ENCODE assay signal across 19 mouse cellular contexts in genomic region chr16:94517606-94518005, GRCm38 (mm10). TPM values are rescaled to one million over a fixed set of nuclear protein-coding genes. Genes with fewer than 3 reads are reported as not detected.
DNase-seq lines count a peak whose midpoint lies in the region; ATAC-seq and TF ChIP-seq lines count a peak whose summit lies in the region.
"Had no signal": no experiment of that assay in that cellular context is flagged by ENCODE, and none has a peak within 500 bp of the region (broad histone marks: within the 10 kb centered on the region; RNA-seq: fewer than 3 reads in every experiment).

No protein-coding gene starts in this region.

- H3K27me3 ChIP-seq in liver, embryonic 11.5 days (replicated peaks; ENCODE audit: control insufficient read depth, insufficient read depth, low read length): no peaks in the 10 kb centered on the region
- H3K27me3 ChIP-seq: forebrain, embryonic 13.5 days; heart, embryonic 13.5 days; hindbrain, embryonic 12.5 days; hindbrain, embryonic 15.5 days had no signal

- no peaks in the 10 kb centered on the region for H3K9me3 ChIP-seq in liver, embryonic 11.5 days (ENCODE audit: control insufficient read depth, low read length)
- H3K9me3 ChIP-seq: forebrain, embryonic 10.5 days; forebrain, embryonic 13.5 days; heart, embryonic 13.5 days; hindbrain, embryonic 12.5 days; hindbrain, embryonic 15.5 days had no signal

- H3K4me3 ChIP-seq in gastrocnemius, adult 2 months: no peak overlapping the region
- H3K4me3 ChIP-seq in liver, embryonic 11.5 days (ENCODE audit: low read depth, low read length): no peak overlapping the region
- H3K4me3 ChIP-seq: forebrain, embryonic 10.5 days; forebrain, embryonic 13.5 days; heart, embryonic 13.5 days; hindbrain, embryonic 12.5 days; hindbrain, embryonic 15.5 days had no signal

- peaks cover 3% of the 10 kb centered on the region for H3K36me3 ChIP-seq in liver, embryonic 11.5 days (ENCODE audit: control insufficient read depth, insufficient read depth, low read length)
- H3K36me3 ChIP-seq: hindbrain, embryonic 15.5 days had no signal

- no peak overlapping the region for H3K9ac ChIP-seq in liver, embryonic 11.5 days (ENCODE audit: low read depth, low read length)
- H3K9ac ChIP-seq: forebrain, embryonic 13.5 days; heart, embryonic 13.5 days; hindbrain, embryonic 12.5 days; hindbrain, embryonic 15.5 days had no signal

- H3K27ac ChIP-seq in gastrocnemius, adult 2 months: 0 out of 2 replicates have a peak overlapping the region, but pooled peaks have one; percentile 25
- no peak overlapping the region for H3K27ac ChIP-seq in liver, embryonic 11.5 days (ENCODE audit: low read depth, low read length)
- H3K27ac ChIP-seq: forebrain, embryonic 10.5 days; forebrain, embryonic 13.5 days; hindbrain, embryonic 12.5 days; hindbrain, embryonic 15.5 days had no signal

- DNase-seq in gastrocnemius, adult 2 months: no peak
- no peak for DNase-seq in gastrocnemius, postnatal 14 days
- no peak for DNase-seq in liver, embryonic 11.5 days (ENCODE audit: low spot score)
- DNase-seq in liver: no peak
- no peak for DNase-seq in adrenal gland, postnatal 25 days
- DNase-seq: adrenal gland, postnatal 10 days; cerebellum, adult 18-20 months; cerebellum, adult 9-10 months; cerebellum, postnatal 14 days; gastrocnemius, postnatal 25 days; heart, postnatal 14 days had no signal

- intact Hi-C loops in gastrocnemius, adult 2 months (cut with DNase I): no loop called here
- intact Hi-C loops in gastrocnemius, postnatal 14 days (cut with DNase I; ENCODE audit: low total_unique reads): loop anchor here (10.0 kb wide), 1 partner anchor 97 kb away; no protein-coding TSS in a partner anchor

- no peak for TF ChIP-seq CTCF in gastrocnemius, adult 2 months (IDR thresholded peaks at IDR 0.05)

- peak; percentile 15; the same call in 1 of the 2 replicates for ATAC-seq in liver, embryonic 11.5 days (replicated peaks; ENCODE audit: low FRiP score)
- ATAC-seq in granulocyte monocyte progenitor cell, adult 5-6 weeks (replicated peaks; ENCODE audit: poor library complexity, severe bottlenecking): 0 out of 2 replicates have a peak, but pooled peaks have one; percentile 2
- ATAC-seq in activated CD4-positive, CD25-positive, alpha-beta regulatory T cell, adult 4 months: no peak
- ATAC-seq: forebrain, embryonic 13.5 days; forebrain, embryonic 16.5 days had no signal

- whole genome bisulfite sequencing in liver, embryonic 11.5 days: 86% methylated on average over 2 of the region's 2 CpGs

- peaks cover 15% of the 10 kb centered on the region for H3K4me1 ChIP-seq in liver, embryonic 11.5 days (replicated peaks; ENCODE audit: control insufficient read depth, insufficient read depth, low read length)
- H3K4me1 ChIP-seq: hindbrain, embryonic 15.5 days had no signal

- no peak overlapping the region for H3K4me2 ChIP-seq in liver, embryonic 11.5 days
- H3K4me2 ChIP-seq: forebrain, embryonic 13.5 days; heart, embryonic 13.5 days; hindbrain, embryonic 12.5 days; hindbrain, embryonic 15.5 days had no signal

RNA-seq across cellular contexts. Expression of gene Vps26c, which starts 9.0 kb away (rescaled TPM):
- 10 to 100 TPM in 1 of 2 experiments, 1 to 10 TPM in 1; 8.2 to 10.4 TPM for total RNA-seq in gastrocnemius, adult 2 months (2021)
- total RNA-seq in gastrocnemius, postnatal 14 days (2021): 10 to 100 TPM; 11.8 to 14.9 TPM
- 37.3 and 39.3 TPM in 2 replicates for polyA plus RNA-seq in liver, embryonic 11.5 days (2014; fragmentation: Nextera tagmentation; extraction: Ambion mirVana)
- 19.9 and 25.3 TPM in 2 replicates for total RNA-seq in granulocyte monocyte progenitor cell, adult 5-6 weeks (2014; fragmentation: Nextera tagmentation)
- total RNA-seq in granulocyte monocyte progenitor cell, adult 5-6 weeks (2017): 27.4 and 32.7 TPM in 2 replicates
- total RNA-seq in adrenal gland, postnatal 25 days (2021): 59.1 and 61.5 TPM in 2 replicates
- polyA plus RNA-seq in activated CD4-positive, CD25-positive, alpha-beta regulatory T cell, adult 4 months (2017; shearing (Covaris generic)): 10 to 100 TPM; 78.2 to 81.7 TPM

RNA-seq across cellular contexts. Expression of gene Dyrk1a, which starts 52.2 kb away (rescaled TPM):
- 10 to 100 TPM; 94.4 to 98.0 TPM for total RNA-seq in gastrocnemius, adult 2 months (2021)
- total RNA-seq in gastrocnemius, postnatal 14 days (2021): 10 to 100 TPM; 60.6 to 66.2 TPM
- 9.0 TPM in 2 replicates for polyA plus RNA-seq in liver, embryonic 11.5 days (2014; fragmentation: Nextera tagmentation; extraction: Ambion mirVana)
- total RNA-seq in granulocyte monocyte progenitor cell, adult 5-6 weeks (2014; fragmentation: Nextera tagmentation): 35.6 and 60.1 TPM in 2 replicates
- 61.1 and 64.9 TPM in 2 replicates for total RNA-seq in granulocyte monocyte progenitor cell, adult 5-6 weeks (2017)
- 59.4 and 76.4 TPM in 2 replicates for total RNA-seq in adrenal gland, postnatal 25 days (2021)
- polyA plus RNA-seq in activated CD4-positive, CD25-positive, alpha-beta regulatory T cell, adult 4 months (2017; shearing (Covaris generic)): 10 to 100 TPM; 19.2 to 25.6 TPM
